Mouse (Mus musculus) v-Abl transformed pro-B cells (cell line): Measurements from ENCODE around the gene Fndc3b.

Experiments used
- in situ Hi-C, 2 experiments: fragments of 400-800 bp; cut with MboI; formaldehyde crosslinking; loops; one replicate each; pipeline ENCODE4 v1.15.1; 2025; ENCODE audit not compliant: unreplicated experiment in 2 of 2

Fndc3b gene

GRCm38 (mm10) chr3:27709906-27710647 lies 1.0 kb downstream of the Fndc3b start:
- in situ Hi-C loops, result no loop called here

- in situ Hi-C loops, result no loop called here
These were observed 1.8 kb downstream of the Fndc3b start for GRCm38 (mm10) chr3:27709096-27709905.

- in situ Hi-C loops, result no loop called here
These were observed 2.5 kb downstream of the Fndc3b start for GRCm38 (mm10) chr3:27708581-27708980.

GRCm38 (mm10) chr3:27705761-27706160 lies 5.3 kb downstream of the Fndc3b start:
- in situ Hi-C loops, result no loop called here

- in situ Hi-C loops, result no loop called here
These were observed 6.1 kb downstream of the Fndc3b start for GRCm38 (mm10) chr3:27705056-27705455.

GRCm38 (mm10) chr3:27704641-27705040 lies 6.5 kb downstream of the Fndc3b start:
- in situ Hi-C loops, result no loop called here

GRCm38 (mm10) chr3:27703531-27703930 lies 7.6 kb downstream of the Fndc3b start:
- in situ Hi-C loops, result no loop called here

GRCm38 (mm10) chr3:27703081-27703480 lies 8.0 kb downstream of the Fndc3b start:
- in situ Hi-C loops, result no loop called here

- in situ Hi-C loops, result no loop called here
These were observed 12.4 kb downstream of the Fndc3b start for GRCm38 (mm10) chr3:27698671-27699070.

- in situ Hi-C loops, result no loop called here
These were observed 14.7 kb downstream of the Fndc3b start for GRCm38 (mm10) chr3:27696449-27696797.

- in situ Hi-C loops, result no loop called here
These were observed 15.3 kb downstream of the Fndc3b start for GRCm38 (mm10) chr3:27695612-27696448.

GRCm38 (mm10) chr3:27694586-27694985 lies 16.5 kb downstream of the Fndc3b start:
- in situ Hi-C loops, result no loop called here

GRCm38 (mm10) chr3:27694111-27694510 lies 17.0 kb downstream of the Fndc3b start:
- in situ Hi-C loops, result no loop called here

GRCm38 (mm10) chr3:27691486-27692160 lies 19.5 kb downstream of the Fndc3b start:
- in situ Hi-C loops, result no loop called here

- in situ Hi-C loops, result no loop called here
These were observed 21.1 kb downstream of the Fndc3b start for GRCm38 (mm10) chr3:27690030-27690429.

GRCm38 (mm10) chr3:27689149-27689865 lies 21.8 kb downstream of the Fndc3b start:
- in situ Hi-C loops, result no loop called here

GRCm38 (mm10) chr3:27686732-27687491 lies 24.2 kb downstream of the Fndc3b start:
- in situ Hi-C loops, result no loop called here

- in situ Hi-C loops, result no loop called here
These were observed 25.4 kb downstream of the Fndc3b start for GRCm38 (mm10) chr3:27685650-27686208.

GRCm38 (mm10) chr3:27685134-27685533 lies 26.0 kb downstream of the Fndc3b start:
- in situ Hi-C loops, result no loop called here
